Mouse (Mus musculus) embryonic fibroblast, embryonic 13.5 days (primary cell): ENCODE measurements around the gene Rad51d.

Experiments
- CTCF ChIP-seq: IDR thresholded peaks from 2 replicates; pipeline ENCODE4 v1.5.1; 2011; ENCODE audit warnings: mild to moderate bottlenecking, control low read depth, low read length, moderate library complexity, borderline replicate concordance; ENCODE audit not compliant: insufficient read depth
- POLR2A ChIP-seq: IDR thresholded peaks from 2 replicates; pipeline ENCODE4 v1.6.1; 2011; ENCODE audit warnings: low read depth, mild to moderate bottlenecking, control low read depth, low read length, moderate library complexity

GRCm38 (mm10) chr11:82847571-82848000, 42.8 kb downstream of the Rad51d start:
- no peak for TF ChIP-seq CTCF
- no peak for TF ChIP-seq POLR2A
